Mouse (Mus musculus) frontal cortex, postnatal 25 days (tissue): ENCODE data around the gene Il10.

Experiments used
- DNase-seq, 2 experiments: peaks; one replicate each; pipeline ENCODE4 v3.0.0; 2022; ENCODE audit warnings: low spot score in 2 of 2

Gene Il10

DNA sequence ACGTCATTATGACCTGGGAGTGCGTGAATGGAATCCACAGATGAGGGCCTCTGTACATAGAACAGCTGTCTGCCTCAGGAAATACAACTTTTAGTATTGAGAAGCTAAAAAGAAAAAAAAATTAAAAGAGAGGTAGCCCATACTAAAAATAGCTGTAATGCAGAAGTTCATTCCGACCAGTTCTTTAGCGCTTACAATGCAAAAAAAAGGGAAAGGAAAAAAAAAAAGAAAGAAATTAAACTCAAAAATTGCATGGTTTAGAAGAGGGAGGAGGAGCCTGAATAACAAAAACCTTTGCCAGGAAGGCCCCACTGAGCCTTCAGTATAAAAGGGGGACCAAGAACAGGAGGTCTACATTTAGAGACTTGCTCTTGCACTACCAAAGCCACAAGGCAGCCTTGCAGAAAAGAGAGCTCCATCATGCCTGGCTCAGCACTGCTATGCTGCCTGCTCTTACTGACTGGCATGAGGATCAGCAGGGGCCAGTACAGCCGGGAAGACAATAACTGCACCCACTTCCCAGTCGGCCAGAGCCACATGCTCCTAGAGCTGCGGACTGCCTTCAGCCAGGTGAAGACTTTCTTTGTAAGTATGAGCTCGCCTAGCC, at the start of gene Il10:
Gene Il10 (plus strand): TSS at position 354 of the 607 bp plus-strand sequence.
- DNase-seq = no peak

DNA sequence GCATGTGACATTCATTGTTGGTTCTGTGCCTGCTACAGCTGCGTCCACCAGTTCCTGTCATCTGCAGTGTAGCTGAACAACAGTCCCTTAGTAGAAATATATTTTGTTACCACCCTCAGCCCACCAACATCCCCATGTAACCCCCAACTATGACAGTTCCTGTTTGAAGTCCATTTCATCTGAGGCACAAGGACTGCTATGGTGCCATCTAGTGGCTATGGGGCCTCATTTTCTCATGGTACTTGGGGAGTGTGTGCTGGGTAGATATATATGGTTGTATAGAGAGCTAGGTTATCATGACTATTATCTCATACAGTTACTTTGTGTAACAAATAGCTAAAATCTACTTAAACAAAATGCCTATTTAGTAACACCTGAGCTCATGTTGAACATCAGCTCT, 40.2 kb upstream of the Il10 start:
- peak; percentile 9 to 14 for DNase-seq

GRCm38 (mm10) chr1:130984441-130984840, 35.2 kb upstream of the Il10 start:
- no peak for DNase-seq

DNA sequence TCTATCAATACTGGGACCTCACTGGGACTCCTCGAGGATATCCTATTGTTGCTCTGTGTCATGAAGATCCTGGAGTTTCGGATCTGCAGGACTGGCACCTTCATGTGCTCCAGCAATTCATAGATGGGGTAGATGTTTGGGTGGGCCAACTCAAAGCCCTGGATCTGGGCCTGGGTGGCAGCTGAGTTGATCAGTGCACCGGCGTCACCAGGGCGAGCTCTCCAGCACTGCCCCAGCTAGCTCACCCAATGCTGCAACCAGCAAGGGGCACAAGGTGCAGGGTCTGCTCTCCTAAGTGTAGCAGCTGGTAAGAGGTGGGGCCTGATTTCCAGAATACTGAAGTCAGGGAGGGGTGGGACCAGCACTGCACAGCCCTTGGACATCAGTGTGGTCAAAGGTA, 32.6 kb upstream of the Il10 start:
- no peak for DNase-seq

DNA sequence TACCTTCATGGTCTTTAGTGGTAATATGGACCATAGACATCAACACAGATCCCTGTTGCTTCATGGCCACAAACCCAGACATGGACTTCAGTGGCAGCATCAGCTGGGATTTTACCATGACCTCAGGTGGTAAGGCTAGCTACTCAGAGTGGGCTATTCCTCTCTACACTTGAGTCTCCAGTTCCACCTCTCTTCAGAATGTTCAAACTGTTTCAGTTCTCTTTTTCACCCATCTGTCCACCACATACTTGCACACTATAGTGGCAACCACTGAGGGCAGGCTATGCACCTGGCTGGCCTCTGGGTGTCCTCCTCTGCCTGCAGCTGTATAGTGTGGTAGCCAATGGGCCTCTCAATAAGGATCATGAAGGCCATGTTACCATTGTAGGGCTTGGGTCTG, 32.2 kb upstream of the Il10 start:
- DNase-seq = no peak

- DNase-seq = no peak
Observed at GRCm38 (mm10) chr1:130989331-130989730, 30.3 kb upstream of the Il10 start.

DNA sequence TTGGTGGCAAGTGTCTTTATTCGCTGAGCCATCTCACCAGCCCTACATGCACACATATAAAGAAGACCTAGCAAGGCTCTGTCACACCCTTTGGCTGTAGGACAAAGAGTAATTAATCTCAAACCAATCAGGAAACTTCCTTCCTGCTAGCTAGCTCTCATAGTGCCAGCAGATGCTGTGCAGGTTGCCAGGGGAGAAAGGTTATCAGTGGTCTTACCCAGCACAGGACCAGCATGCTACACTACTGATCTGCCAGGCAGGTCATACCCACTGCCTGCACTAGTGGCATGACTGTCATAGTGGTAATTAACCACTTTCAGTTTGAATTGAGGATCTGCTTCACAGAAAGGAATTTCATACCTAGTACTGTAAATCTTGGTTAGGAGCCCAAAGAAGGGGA, 29.2 kb upstream of the Il10 start:
- DNase-seq = no peak

- no peak for DNase-seq
Observed at GRCm38 (mm10) chr1:130993574-130994154, 26.0 kb upstream of the Il10 start.

DNA sequence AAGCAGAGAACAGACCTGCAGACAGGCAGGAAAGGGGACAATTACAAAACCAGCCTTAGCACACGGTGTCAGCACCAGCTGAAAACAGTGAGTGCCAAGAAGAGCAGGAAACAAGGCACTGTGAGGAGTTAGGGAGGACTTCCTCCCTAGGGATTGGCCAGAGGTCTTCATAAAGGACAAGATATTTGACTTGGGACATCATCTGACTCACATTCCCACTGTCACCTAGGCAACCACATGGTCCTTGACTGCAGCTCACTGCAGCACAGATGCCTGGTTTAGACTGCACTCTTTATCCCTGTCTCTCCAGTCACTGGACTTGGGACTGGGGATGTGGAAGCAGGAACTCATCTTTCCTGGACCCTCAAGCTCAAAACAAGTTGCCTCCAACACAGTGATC, 24.1 kb upstream of the Il10 start:
- no peak for DNase-seq

DNA sequence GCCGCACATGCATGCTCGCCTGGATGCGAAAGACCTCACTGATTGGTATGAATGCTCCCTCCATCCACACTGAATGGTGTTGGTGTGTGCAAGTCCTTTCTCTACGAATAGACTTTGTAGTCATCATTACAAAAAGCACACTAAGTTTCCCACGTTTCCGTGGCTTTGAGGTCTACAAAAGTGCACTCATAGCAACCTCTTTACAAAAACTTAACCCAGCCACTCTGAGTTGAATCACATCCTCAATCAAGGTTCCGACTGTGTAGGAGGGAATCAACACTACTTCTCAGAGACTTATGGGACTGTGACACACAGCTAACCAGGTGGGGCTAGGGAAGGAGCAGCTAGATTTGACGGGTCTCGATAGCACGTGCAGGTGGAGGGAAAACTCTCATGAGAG, 23.3 kb upstream of the Il10 start:
- DNase-seq = no peak

GRCm38 (mm10) chr1:130997441-130997840, 22.2 kb upstream of the Il10 start:
- DNase-seq = no peak

DNA sequence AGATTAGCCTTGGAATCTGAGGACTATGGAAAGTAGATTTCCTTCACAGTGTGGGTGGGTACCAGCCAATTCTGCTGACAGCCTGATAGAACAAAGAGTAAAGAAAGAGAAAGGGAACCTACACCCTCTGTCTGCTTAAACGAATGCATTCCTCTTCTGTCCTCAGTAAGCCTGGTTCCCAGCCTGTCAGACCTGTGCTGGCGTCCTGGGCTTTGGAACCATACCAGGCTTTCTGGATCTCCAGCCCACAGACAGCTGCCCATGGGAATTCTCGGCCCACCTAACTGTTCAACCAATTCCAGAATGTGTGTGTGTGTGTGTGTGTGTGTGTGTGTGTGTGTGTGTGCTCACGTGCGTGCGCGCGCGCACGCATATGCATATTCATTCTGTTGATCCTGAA, 21.3 kb upstream of the Il10 start:
- DNase-seq = no peak

DNA sequence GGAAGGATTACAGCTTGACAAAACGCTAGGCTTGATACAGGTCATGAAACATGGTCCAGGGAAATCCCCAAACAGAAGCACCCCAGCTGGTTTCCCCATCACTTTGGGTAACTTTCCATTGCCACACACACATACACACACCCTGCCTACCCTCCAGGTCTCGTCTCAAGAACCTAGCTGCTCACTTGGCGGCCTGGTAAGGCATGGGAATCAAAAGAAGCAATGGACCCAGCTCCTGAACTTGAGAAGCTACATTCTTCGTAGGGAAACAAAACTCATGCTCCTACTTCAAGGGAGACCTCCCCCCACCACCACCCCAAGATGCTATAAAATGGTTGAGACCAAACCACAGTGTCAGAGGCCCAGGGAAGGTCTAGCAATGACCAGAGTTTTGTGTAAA, 19.9 kb upstream of the Il10 start:
- no peak for DNase-seq

DNA sequence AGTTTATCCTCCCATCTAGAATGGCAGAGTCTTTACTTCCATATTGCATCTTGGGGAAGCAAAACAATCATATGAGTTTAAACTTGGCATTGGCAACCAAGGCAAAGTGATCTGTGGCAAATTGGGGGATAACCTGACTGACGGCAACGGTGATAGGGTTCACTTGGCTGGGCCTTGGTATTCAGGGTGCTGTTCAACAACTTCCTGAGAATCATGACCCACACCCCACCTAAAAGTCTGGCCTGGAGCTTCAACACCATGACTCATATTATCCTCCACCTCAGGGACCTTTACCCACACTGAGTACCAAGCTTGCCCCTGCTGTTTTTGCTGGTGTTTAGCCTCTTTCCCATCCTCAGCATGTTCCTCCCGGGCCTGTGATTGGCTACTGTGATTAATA, 19.3 kb upstream of the Il10 start:
- no peak for DNase-seq

DNA sequence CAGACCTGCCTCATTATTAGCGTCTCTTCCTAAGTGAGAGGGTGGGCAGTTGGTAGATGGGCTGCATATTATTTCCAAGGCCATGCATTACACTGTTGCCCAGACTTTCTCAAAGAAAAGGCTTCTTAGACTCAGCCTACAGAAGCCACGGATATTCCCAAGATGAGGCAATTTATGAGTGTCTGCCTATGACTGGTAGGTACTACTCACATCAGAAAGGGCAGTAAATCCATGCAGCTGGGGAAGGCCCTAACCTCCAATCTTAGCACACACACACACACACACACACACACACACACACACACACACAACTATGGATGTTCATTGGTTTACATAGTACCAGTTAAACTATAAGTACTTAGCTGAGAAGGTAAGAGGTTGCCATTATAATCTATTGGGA, 17.1 kb upstream of the Il10 start:
- DNase-seq = no peak

- no peak for DNase-seq
Observed at GRCm38 (mm10) chr1:131003037-131003922, 16.4 kb upstream of the Il10 start.

GRCm38 (mm10) chr1:131006069-131006468, 13.6 kb upstream of the Il10 start:
- DNase-seq = no peak

DNA sequence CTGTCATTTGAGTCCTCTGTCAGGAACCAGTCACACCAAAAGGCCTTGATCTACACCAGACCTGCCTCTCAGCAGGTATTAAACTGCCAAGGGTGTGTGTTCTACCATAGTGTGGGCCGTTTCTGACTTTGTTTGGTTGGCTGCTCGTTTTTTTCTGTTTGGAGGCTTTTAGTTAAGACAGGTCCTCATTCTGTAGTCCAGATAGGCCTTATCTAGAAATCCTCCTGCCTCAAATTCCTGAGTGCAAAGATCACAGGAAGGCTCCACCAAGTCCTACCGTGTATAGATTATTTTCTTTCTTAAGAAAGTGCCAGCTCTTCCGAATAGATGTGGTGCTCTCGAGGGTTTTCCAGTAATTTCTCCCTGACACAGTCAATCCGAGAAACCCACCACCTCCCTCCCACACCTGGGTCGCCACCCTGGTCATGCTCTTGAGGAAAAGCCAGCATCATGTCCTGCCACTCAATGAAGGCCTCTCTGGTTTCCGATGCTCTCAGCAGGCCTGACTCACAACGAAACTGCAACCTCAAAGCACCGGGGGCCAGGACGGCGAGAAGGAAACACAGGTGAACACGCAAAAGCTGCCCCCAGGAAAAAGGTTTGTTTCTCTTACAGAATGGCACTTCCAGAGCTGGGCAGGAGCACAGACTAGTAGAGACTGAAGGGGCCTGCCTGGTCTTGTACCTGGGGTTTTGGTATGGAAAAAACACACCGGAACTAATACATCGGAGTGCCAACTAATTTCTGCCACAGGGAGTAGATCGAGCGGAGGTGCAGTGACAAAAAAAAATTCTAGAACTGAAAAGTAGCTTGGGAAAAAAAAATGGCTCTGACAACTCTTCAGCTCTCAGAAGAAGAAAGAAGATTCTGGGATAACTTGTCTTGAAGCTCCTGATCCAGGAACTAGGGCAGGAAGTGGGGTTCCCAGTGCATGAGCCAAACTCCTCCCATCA, 9.2 kb upstream of the Il10 start:
- DNase-seq = no peak

GRCm38 (mm10) chr1:131012494-131012893, 7.2 kb upstream of the Il10 start:
- DNase-seq = no peak

DNA sequence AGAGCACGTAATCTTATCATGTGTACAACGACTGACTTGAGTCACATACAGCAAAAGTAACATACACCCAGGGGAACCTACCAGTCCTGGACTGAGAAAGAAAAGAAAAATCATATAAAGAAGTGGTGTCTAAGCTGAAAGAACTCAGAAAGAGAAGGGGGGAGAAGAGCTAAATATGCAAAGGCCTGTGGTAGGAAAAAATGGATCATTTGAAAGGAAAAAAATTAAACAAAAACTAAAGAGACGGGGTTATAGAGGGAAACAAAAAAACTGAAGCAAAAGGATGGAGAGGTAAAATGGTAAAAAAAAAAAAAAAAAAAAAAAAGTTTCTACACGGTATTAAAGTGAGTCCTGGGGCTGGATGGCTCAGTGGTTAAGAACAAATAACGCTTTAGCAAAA, 5.7 kb upstream of the Il10 start:
- DNase-seq = no peak

GRCm38 (mm10) chr1:131015281-131015680, 4.4 kb upstream of the Il10 start:
- DNase-seq = no peak

GRCm38 (mm10) chr1:131015879-131016278, 3.8 kb upstream of the Il10 start:
- no peak for DNase-seq
